Mouse (Mus musculus): ENCODE measurements around the gene Nsun7. TPM values are rescaled to one million over a fixed set of nuclear protein-coding genes. Genes with fewer than 3 reads are reported as not detected.

Nsun7 gene
- polyA plus RNA-seq, 2 experiments, result 0.02 TPM; not detected in 1

DNA sequence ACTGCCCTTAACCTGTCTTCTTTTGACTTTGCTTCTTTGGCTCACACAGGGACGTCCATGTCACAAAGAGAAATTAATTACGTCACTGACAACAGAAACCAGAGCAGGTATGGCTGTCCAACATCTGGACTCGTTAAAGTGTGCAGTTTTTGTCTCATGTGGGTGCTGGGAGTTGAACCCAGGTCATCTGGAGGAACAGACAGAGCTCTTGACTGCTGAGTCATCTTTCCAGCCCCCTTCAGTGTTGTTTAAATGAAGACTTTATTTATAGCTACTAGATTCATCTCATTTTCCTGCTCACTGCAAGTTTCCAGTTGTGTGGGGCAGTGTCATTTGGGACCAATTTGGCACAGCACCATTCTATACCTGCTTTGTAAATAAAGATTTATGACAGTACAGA, 85.4 kb downstream of the Nsun7 start:
- Histone ChIP-seq H3K4me2 (ENCODE audit: low read depth) (no peak overlapping the region), H3K36me3 (replicated peaks; ENCODE audit: control insufficient read depth, insufficient read depth, low read depth) (no peaks in the 10 kb centered on the region), H3K27me3 (ENCODE audit: control insufficient read depth, insufficient read depth, low read length) (no peaks in the 10 kb centered on the region), H3K27ac (no peak overlapping the region), H3K9ac (replicated peaks) (no peak overlapping the region), H3K4me1 (replicated peaks; ENCODE audit: control insufficient read depth in 2 of 2, insufficient read depth in 2 of 2, low read length in 1 of 2) (no peaks in the 10 kb centered on the region), H3K9me3 (ENCODE audit: control insufficient read depth, low read length) (no peaks in the 10 kb centered on the region), H3K4me3 (ENCODE audit: insufficient read depth in 1 of 2, low read depth in 2 of 2, low read length in 2 of 2) (no peak overlapping the region)
- DNase-seq (ENCODE audit: low read depth in 3 of 3, low spot score in 3 of 3) (no peak), ATAC-seq (ENCODE audit: insufficient read depth) (no peak)
- TF ChIP-seq EP300 (IDR thresholded peaks at IDR 0.05; ENCODE audit: low read depth) (no peak), CTCF (IDR thresholded peaks at IDR 0.05; ENCODE audit: low read depth) (no peak)
- 46% methylated on average over 3 of the region's 3 CpGs for WGBS (ENCODE audit: insufficient replicate concordance)

DNA sequence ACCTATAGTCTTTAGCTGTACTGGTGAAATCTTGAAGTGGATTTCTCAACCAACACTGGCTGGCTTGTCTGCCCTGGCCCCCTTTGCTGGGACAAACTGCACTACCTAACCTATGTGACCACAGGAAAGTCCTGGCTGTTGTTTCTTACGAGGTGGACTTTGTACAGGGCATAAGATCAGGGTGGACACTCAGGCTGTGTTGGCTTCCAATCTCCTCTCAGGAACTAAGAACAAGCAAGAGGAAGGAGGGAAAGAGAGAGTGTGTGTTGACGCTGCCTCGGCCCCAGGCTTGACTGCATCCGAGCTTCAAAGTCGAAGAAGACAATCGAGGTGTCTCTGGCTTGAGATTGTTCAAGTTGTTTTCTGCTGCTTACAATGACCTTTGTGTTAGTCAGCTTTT, 87.1 kb downstream of the Nsun7 start:
- 78% methylated on average over 6 of the region's 6 CpGs for WGBS (ENCODE audit: insufficient replicate concordance)
- no peak for TF ChIP-seq EP300 (IDR thresholded peaks at IDR 0.05; ENCODE audit: low read depth)
- no peak for TF ChIP-seq CTCF (IDR thresholded peaks at IDR 0.05; ENCODE audit: low read depth)
- no peak overlapping the region for H3K4me3 ChIP-seq (ENCODE audit: insufficient read depth in 1 of 2, low read depth in 2 of 2, low read length in 2 of 2)
- no peak overlapping the region for H3K27ac ChIP-seq
- ATAC-seq (ENCODE audit: insufficient read depth), result no peak
- no peak overlapping the region for H3K4me2 ChIP-seq (ENCODE audit: low read depth)
- no peak for DNase-seq (ENCODE audit: low read depth in 3 of 3, low spot score in 3 of 3)
- H3K36me3 ChIP-seq (replicated peaks; ENCODE audit: control insufficient read depth, insufficient read depth, low read depth), result no peaks in the 10 kb centered on the region
- H3K9ac ChIP-seq (replicated peaks), result no peak overlapping the region
- H3K4me1 ChIP-seq (replicated peaks; ENCODE audit: control insufficient read depth in 2 of 2, insufficient read depth in 2 of 2, low read length in 1 of 2), result no peaks in the 10 kb centered on the region
- H3K9me3 ChIP-seq (ENCODE audit: control insufficient read depth, low read length), result no peaks in the 10 kb centered on the region
- H3K27me3 ChIP-seq (ENCODE audit: control insufficient read depth, insufficient read depth, low read length), result no peaks in the 10 kb centered on the region

Other genes starting within 250 kb of the Nsun7 start
- gene Rbm47, start 86.8 kb upstream of the Nsun7 start, polyA plus RNA-seq (2012; rRNA removed), result 3.1 and 3.5 TPM in 2 replicates
- gene Rbm47, start 86.8 kb upstream of the Nsun7 start, polyA plus RNA-seq (2014; fragmentation: Nextera tagmentation; extraction: Ambion mirVana), result 7.7 and 9.0 TPM in 2 replicates

Data from liver, embryonic 14.5 days (tissue).